Mouse (Mus musculus) cerebellum, adult 2 months (tissue): ENCODE results near the gene Sec14l3.

Source experiments
- CTCF ChIP-seq: fragments of 200-500 bp; IDR thresholded peaks from 2 replicates; pipeline ENCODE4 v1.5.1; 2011; ENCODE audit warnings: low read depth, mild to moderate bottlenecking, control low read depth, low read length, moderate library complexity, borderline replicate concordance; ENCODE audit not compliant: insufficient read depth
- POLR2A ChIP-seq: fragments of 200-500 bp; IDR thresholded peaks from 2 replicates; pipeline ENCODE4 v1.6.1; 2011; ENCODE audit warnings: low read length, control low read depth, borderline replicate concordance; ENCODE audit not compliant: insufficient read depth

GRCm38 (mm10) chr11:4098120-4098519, 33.5 kb downstream of the Sec14l3 start:
- TF ChIP-seq POLR2A, result no peak
- TF ChIP-seq CTCF, result no peak
